Mouse (Mus musculus) liver, embryonic 11.5 days (tissue): ENCODE measurements around the gene Ccdc57. TPM values are rescaled to one million over a fixed set of nuclear protein-coding genes. Genes with fewer than 3 reads are reported as not detected.
A peak's percentile ranks its signal among the peaks of the same experiment; 100 is the strongest.
"Not testable (repeated sequence)": the region's sequence is repeated elsewhere in the genome, so short reads cannot be mapped to it uniquely, and the experiment has no call there.

Source experiments
- ATAC-seq: fragments of 200-750 bp; cut with Nextera tagmentation; replicated peaks from 2 replicates; pipeline ENCODE4 v1.8.0; 2017; ENCODE audit warnings: moderate number of reproducible peaks, mild to moderate bottlenecking, moderate TSS enrichment, moderate library complexity; ENCODE audit not compliant: low FRiP score
- DNase-seq: peaks from one replicate; pipeline ENCODE4 v3.0.0-alpha.2; 2017; ENCODE audit warnings: low spot score
- H3K27ac ChIP-seq: fragments of 300-500 bp; sonication (generic); 2 replicates; pipeline ENCODE4 v1.5.1; 2014; ENCODE audit warnings: mild to moderate bottlenecking, low read depth, low read length, control low read depth
- H3K27me3 ChIP-seq: fragments of 300-500 bp; sonication (generic); replicated peaks from 2 replicates; pipeline ENCODE4 v1.6.1; 2014; ENCODE audit warnings: low read length, mixed read lengths; ENCODE audit not compliant: control insufficient read depth, insufficient read depth
- H3K36me3 ChIP-seq: fragments of 300-500 bp; sonication (generic); 2 replicates; pipeline ENCODE4 v1.6.1; 2014; ENCODE audit warnings: mild to moderate bottlenecking, low read length, moderate library complexity, mixed read lengths; ENCODE audit not compliant: control insufficient read depth, insufficient read depth
- H3K4me1 ChIP-seq: fragments of 300-500 bp; sonication (generic); replicated peaks from 2 replicates; pipeline ENCODE4 v1.6.1; 2014; ENCODE audit warnings: low read length, mixed read lengths; ENCODE audit not compliant: control insufficient read depth, insufficient read depth
- H3K4me2 ChIP-seq: fragments of 300-500 bp; sonication (generic); 2 replicates; pipeline ENCODE4 v1.6.1; 2014; ENCODE audit warnings: mild to moderate bottlenecking, control low read depth, moderate library complexity
- H3K4me3 ChIP-seq: fragments of 300-500 bp; sonication (generic); 2 replicates; pipeline ENCODE4 v1.5.1; 2014; ENCODE audit warnings: low read depth, low read length, control low read depth
- H3K9ac ChIP-seq: fragments of 300-500 bp; sonication (generic); 2 replicates; pipeline ENCODE4 v1.6.1; 2014; ENCODE audit warnings: low read depth, low read length, control low read depth
- H3K9me3 ChIP-seq: fragments of 300-500 bp; sonication (generic); 2 replicates; pipeline ENCODE4 v1.6.1; 2016; ENCODE audit warnings: low read length, inconsistent platforms, mixed read lengths; ENCODE audit not compliant: control insufficient read depth
- WGBS: fragments of 180-500 bp; shearing (Covaris S2); extraction: QIAGEN DNeasy Blood & Tissue Kit; methylation state at CpG from one replicate; pipeline ENCODE4 v1.1.7; 2014; 5-methylcytosine and 5-hydroxymethylcytosine counted together
- polyA plus RNA-seq: library from polyadenylated mRNA; unstranded; fragments of >200 nt; fragmentation: Nextera tagmentation; extraction: Ambion mirVana; gene quantifications from 2 replicates; pipeline ENCODE4 v1.2.1, GENCODE M21; 2014

Gene Ccdc57
- polyA plus RNA-seq, 1 experiment from 2014 or later: 4.7 TPM

- H3K27me3 ChIP-seq, DNase-seq, H3K9ac ChIP-seq, H3K4me3 ChIP-seq, ATAC-seq, H3K4me2 ChIP-seq, H3K27ac ChIP-seq, H3K9me3 ChIP-seq: not testable (repeated sequence)
- Histone ChIP-seq H3K36me3 (peaks cover 59% of the 10 kb centered on the region), H3K4me1 (peaks cover 14% of the 10 kb centered on the region)
- WGBS: 89% methylated on average over 9 of the region's 10 CpGs
Observed at GRCm38 (mm10) chr11:120788460-120788859, 144.2 kb downstream of the Ccdc57 start.

GRCm38 (mm10) chr11:120785145-120785544 lies 147.5 kb downstream of the Ccdc57 start:
- H3K4me3 ChIP-seq: peak overlapping the region; percentile 97
- H3K27ac ChIP-seq: peak overlapping the region; percentile 89; the same call in 1 of the 2 replicates
- H3K4me2 ChIP-seq: peak overlapping the region; percentile 95
- 29% methylated on average over 9 of the region's 9 CpGs for WGBS
- peak overlapping the region; percentile 96 for H3K9ac ChIP-seq
- DNase-seq (no peak), ATAC-seq (no peak)
- no peaks in the 10 kb centered on the region for H3K9me3 ChIP-seq
- H3K36me3 ChIP-seq: peaks cover 32% of the 10 kb centered on the region
- H3K4me1 ChIP-seq: peaks cover 18% of the 10 kb centered on the region
- no peaks in the 10 kb centered on the region for H3K27me3 ChIP-seq

GRCm38 (mm10) chr11:120784064-120784791 lies 148.4 kb downstream of the Ccdc57 start, which contains the start of the genes Rfng and Gps1:
Gene Rfng (minus strand): TSS chr11:120784207.
Gene Gps1 (plus strand): TSS chr11:120784272.
- Histone ChIP-seq H3K36me3 (peaks cover 24% of the 10 kb centered on the region), H3K4me3 (peak within 1 kb of the TSS; percentile 97), H3K27me3 (no peaks in the 10 kb centered on the region), H3K27ac (peak within 1 kb of the TSS; percentile 89), H3K4me1 (peaks cover 18% of the 10 kb centered on the region), H3K9me3 (no peaks in the 10 kb centered on the region), H3K4me2 (peak within 1 kb of the TSS; percentile 95), H3K9ac (peak within 1 kb of the TSS; percentile 96)
- ATAC-seq (peak; percentile 82), DNase-seq (peak; percentile 90)
- WGBS: under 1% methylated on average over 86 of the region's 107 CpGs

- Histone ChIP-seq H3K36me3 (peaks cover 21% of the 10 kb centered on the region; the same call in 1 of the 2 replicates), H3K9ac (peak overlapping the region; percentile 96), H3K4me2 (peak overlapping the region; percentile 95), H3K9me3 (no peaks in the 10 kb centered on the region), H3K4me3 (peak overlapping the region; percentile 97), H3K27me3 (no peaks in the 10 kb centered on the region), H3K4me1 (peaks cover 18% of the 10 kb centered on the region), H3K27ac (peak overlapping the region; percentile 89)
- 2% methylated on average over 42 of the region's 42 CpGs for WGBS
- no peak for ATAC-seq
- no peak for DNase-seq
Observed at GRCm38 (mm10) chr11:120783426-120784063, 149.1 kb downstream of the Ccdc57 start.

GRCm38 (mm10) chr11:120781361-120781760 lies 151.3 kb downstream of the Ccdc57 start:
- 98% methylated on average over 6 of the region's 6 CpGs for WGBS
- DNase-seq, H3K27me3 ChIP-seq, H3K4me2 ChIP-seq, H3K4me3 ChIP-seq, H3K36me3 ChIP-seq, ATAC-seq, H3K9me3 ChIP-seq, H3K27ac ChIP-seq, H3K9ac ChIP-seq: not testable (repeated sequence)
- H3K4me1 ChIP-seq: peaks cover 18% of the 10 kb centered on the region

- no peak overlapping the region for H3K9ac ChIP-seq
- ATAC-seq: no peak
- H3K9me3 ChIP-seq: no peaks in the 10 kb centered on the region
- peaks cover 5% of the 10 kb centered on the region for H3K4me1 ChIP-seq
- no peak for DNase-seq
- H3K27me3 ChIP-seq: no peaks in the 10 kb centered on the region
- H3K36me3 ChIP-seq: no peaks in the 10 kb centered on the region
- H3K4me2 ChIP-seq: no peak overlapping the region
- no peak overlapping the region for H3K4me3 ChIP-seq
- no peak overlapping the region; the same call in 1 of the 2 replicates for H3K27ac ChIP-seq
- WGBS: 94% methylated on average over 1 of the region's 1 CpGs
Observed at GRCm38 (mm10) chr11:120779876-120780275, 152.8 kb downstream of the Ccdc57 start.

GRCm38 (mm10) chr11:120777123-120777522 lies 155.5 kb downstream of the Ccdc57 start:
- WGBS: 37% methylated on average over 6 of the region's 6 CpGs
- Histone ChIP-seq H3K9ac (no peak overlapping the region), H3K36me3 (no peaks in the 10 kb centered on the region), H3K4me2 (no peak overlapping the region), H3K4me3 (no peak overlapping the region), H3K4me1 (no peaks in the 10 kb centered on the region), H3K9me3 (no peaks in the 10 kb centered on the region), H3K27ac (no peak overlapping the region), H3K27me3 (no peaks in the 10 kb centered on the region)
- DNase-seq (no peak), ATAC-seq (no peak)
